Mouse (Mus musculus): ENCODE measurements around the gene Hba-x.
A peak's percentile ranks its signal among the peaks of the same experiment; 100 is the strongest.

Gene Hba-x

GRCm38 (mm10) chr11:32276347-32276746, at the start of gene Hba-x:
Gene Hba-x, plus strand, starts transcription at chr11:32276400.
- no peak for DNase-seq

GRCm38 (mm10) chr11:32227041-32227440, 49.2 kb upstream of the Hba-x start:
- DNase-seq = no peak

GRCm38 (mm10) chr11:32227555-32227954, 48.6 kb upstream of the Hba-x start:
- DNase-seq = no peak

- DNase-seq = no peak
These were observed 47.8 kb upstream of the Hba-x start for GRCm38 (mm10) chr11:32228292-32228845.

- DNase-seq = peak in 1 of 2 experiments; percentile 38
These were observed 46.0 kb upstream of the Hba-x start for GRCm38 (mm10) chr11:32230220-32230619.

- no peak for DNase-seq
These were observed 45.1 kb upstream of the Hba-x start for GRCm38 (mm10) chr11:32231125-32231524.

GRCm38 (mm10) chr11:32232848-32233247, 43.4 kb upstream of the Hba-x start:
- peak; percentile 47 to 60 for DNase-seq

GRCm38 (mm10) chr11:32233895-32234294, 42.3 kb upstream of the Hba-x start:
- DNase-seq = peak in 1 of 2 experiments; percentile 2

- DNase-seq = no peak
These were observed 41.2 kb upstream of the Hba-x start for GRCm38 (mm10) chr11:32234816-32235485.

- DNase-seq = peak; percentile 87 to 92
These were observed 40.6 kb upstream of the Hba-x start for GRCm38 (mm10) chr11:32235646-32236045.

GRCm38 (mm10) chr11:32236132-32236531, 40.1 kb upstream of the Hba-x start:
- DNase-seq = no peak

- DNase-seq = peak; percentile 83 to 88
These were observed 39.3 kb upstream of the Hba-x start for GRCm38 (mm10) chr11:32236712-32237410.

- no peak for DNase-seq
These were observed 38.8 kb upstream of the Hba-x start for GRCm38 (mm10) chr11:32237411-32237795.

- DNase-seq = peak; percentile 81 to 83
These were observed 37.9 kb upstream of the Hba-x start for GRCm38 (mm10) chr11:32238093-32238860.

GRCm38 (mm10) chr11:32241391-32241790, 34.8 kb upstream of the Hba-x start:
- no peak for DNase-seq

GRCm38 (mm10) chr11:32242209-32242608, 34.0 kb upstream of the Hba-x start:
- no peak for DNase-seq

GRCm38 (mm10) chr11:32243205-32243955, 32.8 kb upstream of the Hba-x start:
- peak; percentile 53 to 66 for DNase-seq

- DNase-seq = peak; percentile 66 to 67
These were observed 32.1 kb upstream of the Hba-x start for GRCm38 (mm10) chr11:32244064-32244463.

GRCm38 (mm10) chr11:32244617-32245016, 31.6 kb upstream of the Hba-x start:
- DNase-seq = no peak

- no peak for DNase-seq
These were observed 30.6 kb upstream of the Hba-x start for GRCm38 (mm10) chr11:32245614-32246013.

- no peak for DNase-seq
These were observed 29.1 kb upstream of the Hba-x start for GRCm38 (mm10) chr11:32247068-32247467.

GRCm38 (mm10) chr11:32248350-32248749, 27.9 kb upstream of the Hba-x start:
- DNase-seq = no peak

Data from kidney, postnatal 4 days (tissue).